In genomic region chr5:32785313-32785915, GRCm38 (mm10) we compare ENCODE assay signal across 7 mouse cellular contexts. TPM values are rescaled to one million over a fixed set of nuclear protein-coding genes. Genes with fewer than 3 reads are reported as not detected.
A peak's percentile ranks its signal among the peaks of the same experiment; 100 is the strongest.
DNase-seq lines count a peak whose midpoint lies in the region; ATAC-seq lines count a peak whose summit lies in the region.

Pisd (minus strand) TSS chr5:32785646.

- DNase-seq in adrenal gland, adult 2 months = peak; percentile 97
- DNase-seq in embryo, embryonic 11.5 days (ENCODE audit: low read depth, low spot score) = peak; percentile 85
- peak; percentile 87 to 94 for DNase-seq in gastrocnemius, postnatal 36 days
- DNase-seq in left cerebral cortex, postnatal 25 days (ENCODE audit: low spot score in 2 of 2) = peak; percentile 98 to 99
- peak; percentile 91 for DNase-seq in midbrain, embryonic 10.5 days (ENCODE audit: low spot score)
- DNase-seq in right cerebral cortex, postnatal 4 days = peak; percentile 92

- no peaks in the 10 kb centered on the region for H3K27me3 ChIP-seq in intestine, embryonic 15.5 days (replicated peaks)
- H3K27me3 ChIP-seq in midbrain, embryonic 10.5 days (ENCODE audit: low read depth, poor library complexity, severe bottlenecking) = no peaks in the 10 kb centered on the region

- ATAC-seq in intestine, embryonic 15.5 days = peak; percentile 100

- 0 out of 2 replicates have a peak, but pooled peaks cover 2% of the 10 kb centered on the region for H3K4me1 ChIP-seq in intestine, embryonic 15.5 days (replicated peaks)
- H3K4me1 ChIP-seq in midbrain, embryonic 10.5 days = peaks cover 13% of the 10 kb centered on the region

- H3K4me2 ChIP-seq in intestine, embryonic 15.5 days (replicated peaks) = peak within 1 kb of the TSS; percentile 88

- peaks cover 4% of the 10 kb centered on the region; the same call in 1 of the 2 replicates for H3K36me3 ChIP-seq in intestine, embryonic 15.5 days
- H3K36me3 ChIP-seq in midbrain, embryonic 10.5 days = peaks cover 34% of the 10 kb centered on the region

- H3K4me3 ChIP-seq in intestine, embryonic 15.5 days (replicated peaks) = peak within 1 kb of the TSS; percentile 74
- H3K4me3 ChIP-seq in midbrain, embryonic 10.5 days = peak within 1 kb of the TSS; percentile 90

- peak within 1 kb of the TSS; percentile 48; the same call in 1 of the 2 replicates for H3K27ac ChIP-seq in intestine, embryonic 15.5 days
- H3K27ac ChIP-seq in midbrain, embryonic 10.5 days (replicated peaks) = peak within 1 kb of the TSS; percentile 83

- WGBS in intestine, embryonic 15.5 days = under 1% methylated on average over 52 of the region's 52 CpGs
- under 1% methylated on average over 52 of the region's 52 CpGs for WGBS in midbrain, embryonic 10.5 days

- no peaks in the 10 kb centered on the region for H3K9me3 ChIP-seq in intestine, embryonic 15.5 days
- no peaks in the 10 kb centered on the region for H3K9me3 ChIP-seq in midbrain, embryonic 10.5 days (replicated peaks)

- intact Hi-C loops in gastrocnemius, postnatal 36 days (cut with DNase I) = no loop called here
- intact Hi-C loops in left cerebral cortex, postnatal 25 days (cut with DNase I) = loop anchor here (1.0 to 5.0 kb wide), 2 partner anchors 43 to 67 kb away; partner anchors contain the start of gene Prr14l

- peak within 1 kb of the TSS; percentile 54 for H3K9ac ChIP-seq in intestine, embryonic 15.5 days

RNA-seq across cellular contexts. Expression of gene Pisd, which starts in this region (rescaled TPM):
- 10 to 100 TPM; 55.1 to 64.3 TPM for total RNA-seq in adrenal gland, adult 2 months (2021)
- polyA plus RNA-seq in adrenal gland, adult 2 months (2012; rRNA removed) = 64.6 and 72.8 TPM in 2 replicates
- 10 to 100 TPM; 13.0 to 14.4 TPM for total RNA-seq in gastrocnemius, postnatal 36 days (2021)
- polyA plus RNA-seq in intestine, embryonic 15.5 days (2015; fragmentation: Nextera tagmentation; extraction: Ambion mirVana) = 91.1 and 97.2 TPM in 2 replicates
- total RNA-seq in left cerebral cortex, postnatal 25 days (2021) = 10 to 100 TPM; 55.0 to 60.5 TPM
- polyA plus RNA-seq in midbrain, embryonic 10.5 days (2016; fragmentation: Nextera tagmentation; extraction: Ambion mirVana) = 79.9 and 82.1 TPM in 2 replicates

Comparison
In these comparisons a context has a peak if more than half of its experiments do, and no peak if none do; other contexts are left out.
1. Peak in every context shown above with its lines: DNase-seq, ATAC-seq, H3K4me3 ChIP-seq and H3K27ac ChIP-seq.